Mouse (Mus musculus): Measurements from ENCODE around the gene Hipk1.

DNA sequence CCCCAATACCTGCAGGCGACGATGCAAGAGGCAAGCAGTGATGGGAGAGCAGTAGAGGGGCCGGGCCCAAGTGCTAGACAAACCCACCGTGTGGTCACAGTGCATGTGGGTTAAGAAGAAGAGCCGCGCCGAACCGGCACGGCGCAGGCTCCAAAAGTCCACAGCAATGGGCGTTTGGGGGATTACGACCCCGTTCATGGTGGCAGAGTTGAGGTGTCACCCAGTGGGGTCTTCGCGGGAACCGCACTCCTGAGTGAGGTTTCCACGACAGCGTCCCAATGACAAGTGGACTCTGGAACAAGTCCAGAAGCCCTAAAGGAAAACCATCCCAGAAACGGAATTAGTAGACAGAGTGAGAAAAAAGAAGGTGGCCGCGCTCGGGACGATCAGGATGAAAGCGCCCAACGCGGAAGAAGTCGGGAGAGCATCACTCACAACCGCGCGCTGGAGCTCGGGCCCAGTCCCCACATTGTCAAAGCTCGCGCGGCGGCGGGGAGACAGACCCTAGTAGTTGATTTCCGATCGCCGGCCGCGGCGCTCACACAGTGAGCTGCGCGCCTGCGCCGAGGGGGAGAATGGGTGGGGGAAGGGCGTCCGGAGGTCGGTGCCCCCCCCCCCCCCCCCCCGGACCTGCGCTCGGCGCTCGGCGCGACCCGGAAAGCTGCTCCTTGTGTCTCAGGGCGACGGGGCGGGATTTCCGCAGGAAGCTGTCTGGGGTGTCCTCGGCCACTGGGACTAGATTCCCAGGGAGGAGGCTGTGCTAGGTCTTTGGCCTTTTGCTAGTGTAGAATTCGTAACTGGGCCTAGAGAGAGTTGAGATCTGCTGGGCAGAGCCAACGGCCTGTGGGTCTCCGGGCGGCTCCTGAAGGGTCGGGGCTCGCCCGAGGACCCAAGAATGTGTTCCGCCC lies 17.8 kb upstream of the Hipk1 start, which contains the start of the genes Dclre1b, Ap4b1 and Gm43064:
- no peak for TF ChIP-seq CTCF (IDR thresholded peaks at IDR 0.05; ENCODE audit: low read depth)
- TF ChIP-seq EP300 (IDR thresholded peaks at IDR 0.05; ENCODE audit: low read depth), result peak; percentile 96; the same call in 1 of the 2 replicates

All from heart, postnatal 0 days (tissue).